29 mouse cellular contexts compared by ENCODE assay signal in the genomic region with DNA sequence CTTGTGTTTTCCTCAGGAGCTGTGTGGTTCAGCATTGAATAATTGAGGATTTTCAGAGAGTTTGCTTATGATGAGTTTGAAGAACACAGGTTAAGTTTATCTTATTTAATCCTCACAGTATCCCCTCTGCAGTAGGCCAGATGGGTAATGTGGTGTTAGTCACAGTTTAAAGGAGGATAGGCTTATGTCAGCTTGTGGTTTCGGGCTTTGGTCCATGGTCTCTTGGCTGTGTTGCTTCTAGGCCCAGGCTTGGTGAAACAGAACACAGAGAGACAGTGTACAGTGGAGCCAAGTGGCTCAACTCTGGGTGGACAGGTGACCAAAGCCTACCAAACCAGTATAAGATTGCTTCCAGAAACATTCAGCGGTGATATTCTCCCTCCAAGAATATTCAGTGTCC.
DNase-seq lines count a peak whose midpoint lies in the region; ATAC-seq lines count a peak whose summit lies in the region.
"Had no signal": no experiment of that assay in that cellular context is flagged by ENCODE, and none has a peak within 500 bp of the region (broad histone marks: within the 10 kb centered on the region; RNA-seq: fewer than 3 reads in every experiment).

No protein-coding gene starts in this region.

- ATAC-seq in hindbrain, embryonic 12.5 days (ENCODE audit: low FRiP score): 0 out of 2 replicates have a peak, but pooled peaks have one; percentile 22
- ATAC-seq in hindbrain, embryonic 16.5 days: no peak
- no peak for ATAC-seq in midbrain, embryonic 11.5 days (ENCODE audit: low FRiP score)
- ATAC-seq: forebrain, embryonic 15.5 days; inflammation-experienced regulatory T-cells, adult 6 months had no signal

- DNase-seq in lung, postnatal 10 days: peak; percentile 3
- DNase-seq in lung, postnatal 25 days (ENCODE audit: low spot score): no peak
- DNase-seq in NIH3T3 (ENCODE audit: low read depth): peak; percentile 59
- no peak for DNase-seq in midbrain, embryonic 11.5 days (ENCODE audit: low spot score, missing footprints)
- no peak for DNase-seq in testis, postnatal 14 days (ENCODE audit: low spot score)
- DNase-seq: adrenal gland, adult 8-10 months; adrenal gland, postnatal 25 days; cerebellum, adult 11-12 months; cerebellum, adult 8-10 months; cerebellum, postnatal 10 days; cerebellum, postnatal 36 days; embryo, embryonic 11 days; gastrocnemius, adult 2 months; gastrocnemius, postnatal 14 days; heart, adult 18-20 months; heart, postnatal 10 days; heart, postnatal 36 days; kidney, adult 18-20 months had no signal

- no peak overlapping the region for H3K9ac ChIP-seq in hindbrain, embryonic 12.5 days
- no peak overlapping the region for H3K9ac ChIP-seq in hindbrain, embryonic 16.5 days (ENCODE audit: low read depth, low read length)
- no peak overlapping the region for H3K9ac ChIP-seq in midbrain, embryonic 11.5 days (ENCODE audit: low read length)
- H3K9ac ChIP-seq: embryonic facial prominence, embryonic 13.5 days; forebrain, embryonic 12.5 days; forebrain, embryonic 15.5 days; heart, embryonic 12.5 days; heart, embryonic 15.5 days; hindbrain, embryonic 15.5 days had no signal

- 100% methylated on average over 2 of the region's 2 CpGs for WGBS in hindbrain, embryonic 12.5 days
- WGBS in hindbrain, embryonic 16.5 days: 94% methylated on average over 2 of the region's 2 CpGs
- 91% methylated on average over 2 of the region's 2 CpGs for WGBS in midbrain, embryonic 11.5 days

- no peaks in the 10 kb centered on the region for H3K4me1 ChIP-seq in hindbrain, embryonic 12.5 days
- H3K4me1 ChIP-seq in hindbrain, embryonic 16.5 days (ENCODE audit: control insufficient read depth, insufficient read depth, low read depth, low read length): no peaks in the 10 kb centered on the region
- H3K4me1 ChIP-seq in midbrain, embryonic 11.5 days (ENCODE audit: control insufficient read depth, insufficient read depth, low read length): no peaks in the 10 kb centered on the region
- H3K4me1 ChIP-seq: embryonic facial prominence, embryonic 10.5 days; embryonic facial prominence, embryonic 13.5 days; forebrain, embryonic 12.5 days; forebrain, embryonic 15.5 days; heart, embryonic 15.5 days; hindbrain, embryonic 15.5 days had no signal

- no peak overlapping the region for H3K4me2 ChIP-seq in hindbrain, embryonic 12.5 days (replicated peaks)
- H3K4me2 ChIP-seq in hindbrain, embryonic 16.5 days (ENCODE audit: low read length): no peak overlapping the region
- no peak overlapping the region for H3K4me2 ChIP-seq in midbrain, embryonic 11.5 days
- H3K4me2 ChIP-seq: embryonic facial prominence, embryonic 13.5 days; forebrain, embryonic 12.5 days; forebrain, embryonic 15.5 days; heart, embryonic 12.5 days; heart, embryonic 15.5 days; hindbrain, embryonic 15.5 days had no signal

- no peaks in the 10 kb centered on the region for H3K36me3 ChIP-seq in hindbrain, embryonic 12.5 days
- H3K36me3 ChIP-seq in hindbrain, embryonic 16.5 days (ENCODE audit: control insufficient read depth, insufficient read depth, low read length): peaks cover 3% of the 10 kb centered on the region; the same call in 1 of the 2 replicates
- no peaks in the 10 kb centered on the region for H3K36me3 ChIP-seq in midbrain, embryonic 11.5 days (ENCODE audit: control insufficient read depth, insufficient read depth, low read length)
- H3K36me3 ChIP-seq: embryonic facial prominence, embryonic 10.5 days; embryonic facial prominence, embryonic 13.5 days; forebrain, embryonic 12.5 days; forebrain, embryonic 15.5 days; heart, embryonic 12.5 days; heart, embryonic 15.5 days; hindbrain, embryonic 15.5 days had no signal

- H3K27me3 ChIP-seq in hindbrain, embryonic 12.5 days: no peaks in the 10 kb centered on the region
- no peaks in the 10 kb centered on the region for H3K27me3 ChIP-seq in hindbrain, embryonic 16.5 days (replicated peaks; ENCODE audit: control insufficient read depth, insufficient read depth, low read length)
- H3K27me3 ChIP-seq in midbrain, embryonic 11.5 days (ENCODE audit: control insufficient read depth, insufficient read depth, low read length): no peaks in the 10 kb centered on the region
- H3K27me3 ChIP-seq: embryonic facial prominence, embryonic 13.5 days; forebrain, embryonic 12.5 days; forebrain, embryonic 15.5 days; heart, embryonic 12.5 days; heart, embryonic 15.5 days; hindbrain, embryonic 15.5 days had no signal

- H3K27ac ChIP-seq in hindbrain, embryonic 12.5 days: no peak overlapping the region
- no peak overlapping the region for H3K27ac ChIP-seq in hindbrain, embryonic 16.5 days (ENCODE audit: low read depth, low read length)
- H3K27ac ChIP-seq in midbrain, embryonic 11.5 days (ENCODE audit: low read depth, low read length): no peak overlapping the region
- H3K27ac ChIP-seq: embryonic facial prominence, embryonic 10.5 days; embryonic facial prominence, embryonic 13.5 days; forebrain, embryonic 12.5 days; forebrain, embryonic 15.5 days; gastrocnemius, adult 2 months; heart, embryonic 15.5 days; hindbrain, embryonic 15.5 days had no signal

- no peak overlapping the region for H3K4me3 ChIP-seq in hindbrain, embryonic 12.5 days
- no peak overlapping the region for H3K4me3 ChIP-seq in hindbrain, embryonic 16.5 days (ENCODE audit: low read length)
- H3K4me3 ChIP-seq in midbrain, embryonic 11.5 days (ENCODE audit: low read depth, low read length): no peak overlapping the region
- H3K4me3 ChIP-seq: embryonic facial prominence, embryonic 10.5 days; embryonic facial prominence, embryonic 13.5 days; erythroblast, embryonic 14.5 days; forebrain, embryonic 12.5 days; forebrain, embryonic 15.5 days; gastrocnemius, adult 2 months; heart, embryonic 12.5 days; heart, embryonic 15.5 days; hindbrain, embryonic 15.5 days had no signal

- H3K9me3 ChIP-seq in hindbrain, embryonic 12.5 days (replicated peaks): no peaks in the 10 kb centered on the region
- H3K9me3 ChIP-seq in hindbrain, embryonic 16.5 days (ENCODE audit: control insufficient read depth, low read length): no peaks in the 10 kb centered on the region
- H3K9me3 ChIP-seq in midbrain, embryonic 11.5 days (ENCODE audit: control insufficient read depth, low read length): no peaks in the 10 kb centered on the region
- H3K9me3 ChIP-seq: embryonic facial prominence, embryonic 10.5 days; embryonic facial prominence, embryonic 13.5 days; forebrain, embryonic 12.5 days; forebrain, embryonic 15.5 days; heart, embryonic 12.5 days; heart, embryonic 15.5 days; hindbrain, embryonic 15.5 days had no signal

Comparison
In these comparisons a context has a peak if more than half of its experiments do, and no peak if none do; other contexts are left out.
1. DNase-seq: peak in lung, postnatal 10 days (single experiment) and NIH3T3 (single experiment); none in lung, postnatal 25 days (single experiment), midbrain, embryonic 11.5 days (single experiment) and testis, postnatal 14 days (single experiment).